Mouse (Mus musculus): ENCODE data around the gene Rundc1.
A peak's percentile ranks its signal among the peaks of the same experiment; 100 is the strongest.
"Not testable (repeated sequence)": the region's sequence is repeated elsewhere in the genome, so short reads cannot be mapped to it uniquely, and the experiment has no call there.

The Rundc1 gene

DNA sequence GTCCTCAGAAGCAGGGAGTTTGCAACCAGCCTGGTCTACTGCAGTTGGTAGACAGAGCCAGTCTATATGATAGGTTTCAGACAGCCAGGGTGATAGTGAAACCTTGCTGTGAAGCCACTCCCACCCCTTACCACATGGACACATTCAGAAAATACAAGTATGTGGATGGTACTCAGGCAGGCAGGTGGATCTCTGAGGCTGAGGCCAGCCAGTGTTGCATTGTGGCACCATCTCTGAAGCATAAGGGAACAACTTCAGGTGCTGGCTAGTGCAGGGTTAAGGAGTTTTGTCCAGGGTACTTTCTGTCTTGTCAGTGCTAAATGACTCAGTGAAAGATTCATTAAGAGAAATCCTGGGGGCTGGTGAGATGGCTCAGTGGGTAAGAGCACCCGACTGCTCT lies 21.4 kb downstream of the Rundc1 start:
- DNase-seq (ENCODE audit: low spot score): no peak

DNA sequence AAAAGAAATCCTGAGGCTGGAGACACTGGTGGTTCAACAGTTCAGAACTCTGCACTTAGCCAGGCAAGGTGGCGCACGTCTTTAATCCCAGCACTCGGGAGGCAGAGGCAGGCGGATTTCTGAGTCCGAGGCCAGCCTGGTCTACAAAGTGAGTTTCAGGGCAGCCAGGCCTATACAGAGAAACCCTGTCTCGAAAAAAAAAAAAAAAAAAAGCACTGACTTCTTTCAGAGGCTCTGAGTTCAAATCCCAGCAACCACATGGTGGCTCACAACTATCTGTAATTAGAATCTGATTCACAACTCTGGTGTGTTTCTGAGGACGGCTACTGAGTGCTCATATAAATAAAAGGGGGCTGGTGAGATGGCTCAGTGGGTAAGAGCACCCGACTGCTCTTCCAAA lies 22.0 kb downstream of the Rundc1 start:
- DNase-seq (ENCODE audit: low spot score): not testable (repeated sequence)

DNA sequence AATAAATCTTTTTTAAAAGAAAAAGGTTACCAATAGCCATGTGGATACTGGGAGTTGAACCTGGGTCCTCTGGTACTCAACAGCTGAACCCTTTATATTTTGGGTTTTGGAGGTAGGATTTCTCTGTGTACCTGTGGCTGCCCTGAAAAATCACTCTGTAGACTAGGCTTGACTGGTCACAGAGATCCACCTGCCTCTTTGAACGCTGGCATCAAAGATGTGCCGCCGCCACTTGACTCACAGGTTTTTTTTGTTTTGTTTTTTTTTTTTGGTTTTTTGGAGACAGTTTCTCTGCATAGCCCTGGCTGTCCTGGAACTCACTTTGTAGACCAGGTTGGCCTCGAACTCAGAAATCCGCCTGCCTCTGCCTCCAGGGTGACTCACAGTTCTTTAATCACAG lies 22.9 kb downstream of the Rundc1 start:
- peak; percentile 28 for DNase-seq (ENCODE audit: low spot score)

DNA sequence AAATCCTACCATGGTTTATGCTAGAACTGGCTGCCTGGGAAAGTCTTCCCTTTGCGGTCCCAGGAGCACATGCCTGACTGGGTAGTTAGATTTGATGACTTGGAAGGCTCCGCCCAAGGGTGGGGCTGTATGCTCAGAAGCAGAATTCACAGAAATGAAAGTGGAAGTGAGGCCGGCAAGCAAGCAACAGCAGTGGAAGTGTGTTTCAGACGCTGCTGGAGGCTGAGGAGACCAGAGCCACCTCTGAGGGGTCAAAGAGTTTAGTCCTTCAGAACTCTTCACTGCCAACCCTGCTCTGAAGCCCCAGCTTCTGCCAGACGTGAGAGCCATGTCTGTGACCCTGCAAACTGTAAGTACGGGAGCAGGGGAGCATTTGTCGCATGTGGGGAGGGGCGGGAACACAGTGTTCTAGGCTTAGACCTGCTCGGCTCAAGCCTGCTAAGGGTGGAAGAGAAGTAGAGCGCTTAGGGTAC lies 23.4 kb downstream of the Rundc1 start, which contains the start of gene Ifi35:
TSS of gene Ifi35 (plus strand) at position 134 of the 473 bp plus-strand sequence.
- peak; percentile 82 for DNase-seq (ENCODE audit: low spot score)

DNA sequence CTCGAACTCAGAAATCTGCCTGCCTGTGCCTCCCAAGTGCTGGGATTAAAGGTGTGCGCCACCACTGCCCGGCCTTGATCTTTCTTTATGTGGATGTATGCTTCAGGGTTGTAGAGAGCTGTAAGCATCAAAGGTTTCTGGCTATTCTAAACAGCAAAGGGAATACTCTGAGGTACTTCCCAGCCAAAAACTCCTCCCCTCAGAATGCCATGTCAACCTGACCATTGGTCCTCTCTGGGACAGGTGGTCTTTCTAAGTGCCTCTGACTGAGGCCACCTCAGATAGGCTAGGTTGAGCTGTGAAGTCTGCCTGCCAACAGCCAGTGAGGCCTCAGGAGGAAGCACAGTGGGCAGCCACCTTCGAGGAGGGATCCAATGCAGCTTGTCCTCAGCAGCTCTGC lies 24.0 kb downstream of the Rundc1 start:
- no peak for DNase-seq (ENCODE audit: low spot score)

DNA sequence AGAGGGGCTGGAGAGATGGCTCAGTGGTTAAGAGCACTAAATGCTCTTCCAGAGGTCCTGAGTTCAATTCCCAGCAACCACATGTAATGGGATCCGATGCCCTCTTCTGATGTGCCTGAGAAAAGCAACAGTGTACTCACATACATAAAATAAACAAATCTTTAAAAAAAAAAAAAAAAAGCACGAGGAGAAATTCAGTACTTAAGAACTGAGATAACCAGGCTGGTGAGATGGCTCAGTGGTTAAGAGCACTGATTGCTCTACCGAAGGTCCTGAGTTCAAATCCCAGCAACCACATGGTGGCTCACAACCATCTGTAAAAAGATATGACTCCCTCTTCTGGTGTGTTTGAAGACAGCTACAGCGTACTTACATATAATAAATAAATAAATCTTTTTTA lies 24.7 kb downstream of the Rundc1 start:
- DNase-seq (ENCODE audit: low spot score): not testable (repeated sequence)

DNA sequence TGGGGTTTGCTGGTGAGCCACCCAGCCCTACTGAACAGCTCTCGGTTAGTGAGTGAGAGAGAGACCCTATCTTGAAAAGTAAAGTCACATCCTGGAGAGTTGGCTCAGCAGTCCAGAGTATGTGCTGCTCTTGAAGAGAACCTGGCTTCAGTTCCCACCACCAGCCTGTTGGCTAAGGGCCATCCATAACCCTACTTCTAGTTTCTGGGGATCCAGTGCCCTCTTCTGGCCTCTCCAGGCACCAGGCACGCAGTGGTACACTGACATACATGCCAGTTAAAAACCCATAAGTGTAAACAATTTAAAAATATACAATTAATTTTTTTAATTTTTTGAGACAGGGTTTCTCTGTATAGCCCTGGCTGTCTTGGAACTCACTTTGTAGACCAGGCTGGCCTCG lies 25.5 kb downstream of the Rundc1 start:
- DNase-seq (ENCODE audit: low spot score): peak; percentile 34

DNA sequence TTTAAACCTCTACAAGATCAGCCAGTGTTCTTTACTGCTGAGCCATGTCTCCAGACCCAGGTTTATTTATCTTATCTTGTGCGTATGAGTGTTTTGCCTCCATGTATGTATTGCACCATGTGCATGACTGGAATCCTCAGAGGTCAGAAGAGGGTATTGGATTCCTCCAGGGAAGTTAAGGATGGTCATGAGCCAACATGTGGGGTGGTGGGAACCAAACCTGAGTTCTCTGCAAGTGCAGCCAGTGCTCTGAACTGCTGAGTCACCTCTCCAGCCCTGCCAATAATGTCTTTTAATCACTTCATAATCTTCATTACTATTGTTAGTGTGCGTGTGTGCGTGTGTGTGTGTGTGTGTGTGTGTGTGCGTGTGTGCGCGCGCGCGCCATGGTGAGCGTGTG lies 26.7 kb downstream of the Rundc1 start:
- DNase-seq (ENCODE audit: low spot score): no peak

DNA sequence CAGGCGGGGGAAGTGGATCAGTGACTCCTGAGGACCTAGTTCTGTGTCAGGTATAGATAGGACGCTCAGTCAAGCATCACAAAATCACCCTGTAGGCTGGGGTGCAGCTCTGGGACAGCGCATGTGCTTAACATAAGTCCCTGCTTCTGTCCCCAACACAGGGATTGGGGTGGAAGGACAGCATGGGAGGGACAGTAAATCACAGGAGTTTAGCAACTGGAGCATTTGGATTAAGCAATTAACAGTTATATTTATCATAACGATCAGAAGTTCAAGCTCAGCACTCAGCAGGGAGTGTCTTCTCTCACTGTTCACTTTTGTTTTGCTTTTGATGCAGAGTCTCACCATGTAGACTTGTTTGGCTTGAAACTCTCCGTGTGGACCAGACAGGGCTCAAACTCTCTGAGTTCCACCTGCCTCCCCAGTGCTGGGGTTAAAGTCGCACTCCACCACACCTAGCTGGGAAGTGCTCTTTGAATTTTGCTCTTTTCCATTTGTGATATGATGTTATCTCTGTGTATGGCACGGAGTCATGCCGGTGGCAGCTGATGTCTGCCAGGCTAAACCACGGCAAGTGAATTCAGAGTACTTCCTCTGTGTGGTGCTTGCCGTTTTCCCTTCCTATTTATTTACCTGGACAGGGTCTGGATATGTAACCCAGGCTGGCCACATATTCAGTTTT lies 27.3 kb downstream of the Rundc1 start:
- DNase-seq (ENCODE audit: low spot score): no peak

DNA sequence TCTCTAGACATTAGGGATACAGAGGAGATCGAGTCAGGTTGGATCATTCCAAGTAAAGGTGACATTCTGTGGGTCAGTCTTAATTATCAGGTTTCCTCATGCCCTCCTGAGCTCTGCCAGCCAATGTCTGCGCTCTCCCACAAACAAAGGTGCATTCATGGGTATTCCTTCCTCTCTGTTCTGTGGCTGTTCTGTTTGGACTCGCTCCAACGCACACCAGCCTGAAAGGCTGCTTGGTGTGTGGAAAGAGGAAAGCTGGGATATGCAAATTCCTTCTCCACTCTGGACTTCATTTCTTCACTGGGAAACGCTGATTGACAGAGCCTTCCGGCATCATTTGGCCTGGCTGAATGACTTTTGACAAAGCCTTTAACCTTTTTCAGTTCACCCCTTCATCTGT lies 29.8 kb downstream of the Rundc1 start:
- DNase-seq (ENCODE audit: low spot score): no peak

DNA sequence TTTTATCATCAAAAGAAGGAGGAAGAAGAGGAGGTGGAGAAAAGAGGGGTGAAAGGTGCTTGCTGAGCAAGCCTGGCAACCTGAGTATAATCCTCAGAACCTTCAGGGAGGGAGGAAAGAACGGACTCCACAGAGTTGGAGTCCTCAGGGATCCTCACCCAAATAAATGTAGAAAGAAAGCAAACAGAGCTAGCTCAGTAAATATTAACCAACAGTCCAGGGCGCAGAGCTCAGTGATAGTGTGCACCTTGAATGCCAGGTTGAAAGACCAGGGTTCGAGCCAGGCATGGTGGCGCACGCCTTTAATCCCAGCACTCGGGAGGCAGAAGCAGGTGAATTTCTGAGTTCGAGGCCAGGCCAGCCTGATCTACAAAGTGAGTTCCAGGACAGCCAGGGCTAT lies 30.7 kb downstream of the Rundc1 start:
- DNase-seq (ENCODE audit: low spot score): no peak

DNA sequence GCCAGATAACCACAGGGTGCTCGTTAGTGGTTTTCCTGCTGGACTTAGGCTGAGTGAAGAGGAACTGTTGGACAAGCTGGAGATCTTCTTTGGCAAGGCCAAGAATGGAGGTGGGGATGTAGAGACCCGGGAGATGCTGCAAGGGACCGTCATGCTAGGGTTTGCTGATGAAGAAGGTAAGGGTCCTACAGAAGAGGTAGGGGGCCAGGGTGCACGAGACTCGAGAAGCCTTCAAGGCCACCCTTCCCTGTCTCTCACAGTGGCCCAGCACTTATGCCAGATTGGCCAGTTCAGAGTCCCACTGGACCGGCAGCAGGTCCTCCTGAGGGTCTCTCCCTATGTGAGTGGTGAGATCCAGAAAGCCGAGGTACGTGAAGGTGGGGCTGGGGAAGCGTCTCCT lies 32.7 kb downstream of the Rundc1 start:
- no peak for DNase-seq (ENCODE audit: low spot score)

DNA sequence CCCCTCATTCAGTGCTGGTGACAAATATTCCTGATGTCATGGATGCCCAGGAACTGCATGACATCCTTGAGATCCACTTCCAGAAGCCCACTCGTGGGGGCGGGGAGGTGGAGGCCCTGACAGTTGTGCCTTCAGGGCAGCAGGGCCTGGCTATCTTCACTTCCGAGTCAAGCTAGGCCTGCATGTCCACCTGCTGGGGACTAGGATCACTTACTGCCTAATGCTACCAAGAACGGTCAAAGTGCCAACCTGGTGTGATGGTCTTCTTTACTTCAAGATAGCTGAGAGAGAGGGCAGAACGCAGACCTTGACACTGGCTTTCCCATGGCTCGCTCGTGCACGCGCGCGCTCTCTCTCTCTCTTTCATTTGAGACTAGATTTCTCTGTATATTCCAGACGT lies 33.3 kb downstream of the Rundc1 start:
- no peak for DNase-seq (ENCODE audit: low spot score)

DNA sequence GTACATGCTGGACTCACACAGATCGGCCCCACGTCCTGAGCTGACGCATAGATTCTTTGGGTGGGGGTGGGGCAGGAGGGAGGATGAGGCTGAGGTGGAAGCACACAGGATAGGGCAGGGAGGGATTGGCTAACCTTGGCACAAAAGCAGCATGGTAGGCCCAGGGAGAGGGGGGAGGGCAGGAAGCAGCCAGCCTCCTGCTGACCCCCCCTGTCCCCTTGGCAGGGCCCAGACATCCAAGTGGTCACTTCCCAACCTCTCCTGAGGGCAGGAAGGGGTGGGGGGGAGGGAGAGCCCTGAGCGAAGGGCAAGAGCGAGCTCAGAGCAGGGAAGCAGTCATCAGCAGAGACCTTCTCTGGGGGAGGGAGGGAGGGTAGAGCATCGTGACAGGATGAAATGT lies 34.8 kb downstream of the Rundc1 start:
- DNase-seq (ENCODE audit: low spot score): no peak

DNA sequence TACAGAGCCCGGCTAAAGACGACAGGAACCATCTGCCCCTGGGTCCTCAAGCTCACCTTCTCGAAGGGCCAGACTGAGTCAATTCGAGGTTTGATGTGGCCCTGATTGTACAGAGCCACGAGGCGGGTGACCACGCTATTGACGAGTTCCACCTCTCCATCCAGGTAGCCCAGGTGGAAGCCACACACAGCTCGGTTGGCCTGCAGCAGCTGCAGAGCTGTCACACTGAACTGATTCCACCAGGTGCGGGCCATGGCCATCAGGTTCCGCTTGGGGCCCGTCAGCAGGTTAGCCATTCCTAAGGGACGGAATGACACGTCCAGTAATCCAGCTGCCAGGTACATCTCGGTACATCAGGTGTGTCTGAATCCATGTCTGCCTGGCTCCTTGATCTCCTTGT lies 35.4 kb downstream of the Rundc1 start:
- no peak for DNase-seq (ENCODE audit: low spot score)

DNA sequence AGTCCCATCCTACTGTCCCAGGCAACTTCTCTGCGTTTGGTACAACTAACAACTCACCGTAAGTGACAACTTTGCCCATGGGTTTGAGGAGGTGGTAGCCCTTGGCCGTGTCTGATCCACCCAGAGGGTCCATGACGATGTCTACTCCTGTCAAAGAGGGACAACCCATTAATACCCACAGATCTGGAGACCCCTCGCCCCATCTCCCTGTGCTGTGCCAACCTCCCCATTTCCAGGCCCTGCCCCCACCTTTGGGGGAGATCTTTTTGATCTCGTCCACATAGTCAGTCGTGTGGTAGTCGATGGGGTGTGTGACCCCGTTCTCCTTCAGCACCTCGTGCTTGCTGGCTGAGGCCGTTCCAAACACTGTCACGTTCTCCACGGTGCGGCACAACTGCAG lies 37.3 kb downstream of the Rundc1 start:
- no peak for DNase-seq (ENCODE audit: low spot score)

DNA sequence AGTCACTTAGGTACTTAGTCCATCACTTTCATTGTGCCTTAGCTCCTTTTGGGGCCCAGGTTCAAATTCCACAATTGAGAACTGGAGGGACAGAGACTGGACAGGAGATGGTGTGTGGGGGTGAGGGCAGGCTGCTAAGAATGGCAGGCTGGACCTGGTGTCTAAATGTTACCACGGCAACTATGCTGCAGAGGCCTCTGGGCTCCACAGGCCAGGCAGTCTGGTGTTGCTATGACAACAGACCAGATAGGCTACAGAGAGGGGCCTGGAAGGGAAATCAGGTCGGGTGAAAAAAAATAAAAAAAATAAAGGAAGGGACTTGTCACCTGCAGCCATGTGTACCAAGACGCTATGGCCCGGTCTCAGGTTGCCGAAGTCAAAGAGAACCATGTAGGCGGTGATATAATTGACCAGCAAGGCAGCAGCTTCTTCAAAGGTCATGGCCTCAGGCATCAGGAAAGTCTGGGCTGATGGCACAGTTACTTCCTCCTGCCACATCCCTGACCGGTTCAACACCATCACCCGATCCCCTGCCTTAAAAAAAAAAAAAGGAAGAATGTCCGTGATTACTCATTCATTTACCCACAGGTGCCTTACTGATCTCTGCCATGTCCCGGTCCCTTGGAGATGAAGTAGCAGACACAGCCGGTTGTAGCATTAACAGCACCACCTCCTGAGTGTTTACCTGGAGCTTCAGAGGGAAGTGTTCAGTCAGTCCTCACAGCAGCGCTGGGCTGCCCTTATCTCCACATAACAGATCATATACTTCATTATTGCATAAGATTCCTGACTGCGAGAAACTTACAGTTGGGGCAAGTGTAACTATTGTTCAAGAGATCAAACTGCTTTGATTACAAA lies 37.9 kb downstream of the Rundc1 start:
- DNase-seq (ENCODE audit: low spot score): no peak

DNA sequence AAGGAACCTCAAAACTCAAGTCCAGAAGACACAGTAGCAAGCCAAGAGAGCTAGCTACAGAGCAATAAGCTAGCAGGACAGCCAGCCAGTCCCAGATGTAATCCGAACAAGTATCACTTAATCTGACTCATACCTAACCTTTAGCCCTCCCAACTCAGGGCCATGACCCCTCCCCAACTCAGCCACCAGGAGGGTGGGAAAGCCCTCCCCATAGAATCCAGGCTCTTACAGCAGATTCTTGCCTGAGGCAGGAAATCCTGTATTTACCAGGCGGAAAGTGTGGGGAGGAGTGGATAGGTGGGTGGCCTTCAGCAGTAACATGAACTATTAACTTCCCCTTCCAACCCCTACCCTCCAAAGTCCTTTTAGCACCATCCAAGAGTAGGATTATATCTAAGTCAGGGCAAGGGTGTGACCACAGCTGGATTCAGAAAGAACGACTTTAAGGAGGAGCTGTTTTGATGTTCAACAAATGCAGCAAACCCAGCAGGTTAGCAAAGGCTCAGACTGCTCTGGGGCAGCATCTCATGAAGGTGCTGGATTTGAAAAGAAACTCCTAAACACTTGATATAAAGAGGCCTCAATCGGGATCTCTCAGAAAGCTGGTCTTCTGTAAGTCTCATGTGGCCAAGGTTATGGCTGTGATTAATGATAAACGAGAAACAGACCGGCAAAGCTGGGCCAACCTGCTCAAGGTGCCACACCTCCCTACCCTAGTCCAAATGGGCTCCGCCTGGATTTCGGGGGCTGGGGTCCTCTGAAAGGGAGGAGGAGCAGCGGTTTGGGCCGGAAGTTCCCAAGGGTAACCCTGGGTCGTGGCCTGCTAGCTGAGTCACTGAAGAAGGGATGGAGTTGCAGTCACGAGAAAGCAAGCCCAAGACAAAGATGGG lies 39.6 kb downstream of the Rundc1 start, which contains the start of gene Rnd2:
TSS of gene Rnd2 (plus strand) at position 789 of the 890 bp plus-strand sequence.
- no peak for DNase-seq (ENCODE audit: low spot score)

DNA sequence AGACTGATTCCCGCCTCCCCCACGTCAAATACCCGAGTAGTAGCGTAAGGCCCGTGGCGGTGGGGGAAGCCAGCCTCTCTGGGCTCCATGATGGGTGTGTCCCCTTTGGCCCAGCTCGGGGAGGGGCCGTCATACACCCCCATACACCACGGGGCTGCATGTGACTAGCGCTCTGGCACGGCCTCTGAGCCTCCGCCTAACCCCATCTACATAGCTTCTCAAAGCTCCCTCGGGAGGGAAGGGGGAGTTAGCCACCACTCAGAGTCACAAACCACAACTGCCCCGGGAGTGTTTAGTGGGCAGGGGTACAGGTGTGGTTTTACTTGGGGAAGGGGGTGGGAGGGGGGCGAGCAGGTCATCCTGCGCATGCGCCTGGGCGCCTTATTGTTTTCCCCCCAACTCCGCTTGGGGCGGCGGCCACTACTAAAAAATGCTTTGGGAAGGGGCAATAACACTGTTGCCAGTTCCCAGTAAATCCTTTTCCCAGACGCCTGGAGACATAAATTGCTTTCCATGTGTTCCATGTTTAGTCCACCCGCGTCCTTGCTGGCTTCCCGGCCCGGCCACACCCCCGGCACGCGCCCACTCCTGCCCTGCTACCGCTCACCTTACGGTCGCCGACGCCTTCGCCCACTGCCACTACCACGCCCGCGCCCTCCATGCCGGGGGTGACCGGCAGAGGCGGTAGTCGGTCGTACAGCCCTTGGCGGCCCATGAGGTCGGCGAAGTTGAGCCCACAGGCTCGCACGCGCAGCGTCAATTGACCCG lies 40.4 kb downstream of the Rundc1 start:
- DNase-seq (ENCODE audit: low spot score): peak; percentile 67

DNA sequence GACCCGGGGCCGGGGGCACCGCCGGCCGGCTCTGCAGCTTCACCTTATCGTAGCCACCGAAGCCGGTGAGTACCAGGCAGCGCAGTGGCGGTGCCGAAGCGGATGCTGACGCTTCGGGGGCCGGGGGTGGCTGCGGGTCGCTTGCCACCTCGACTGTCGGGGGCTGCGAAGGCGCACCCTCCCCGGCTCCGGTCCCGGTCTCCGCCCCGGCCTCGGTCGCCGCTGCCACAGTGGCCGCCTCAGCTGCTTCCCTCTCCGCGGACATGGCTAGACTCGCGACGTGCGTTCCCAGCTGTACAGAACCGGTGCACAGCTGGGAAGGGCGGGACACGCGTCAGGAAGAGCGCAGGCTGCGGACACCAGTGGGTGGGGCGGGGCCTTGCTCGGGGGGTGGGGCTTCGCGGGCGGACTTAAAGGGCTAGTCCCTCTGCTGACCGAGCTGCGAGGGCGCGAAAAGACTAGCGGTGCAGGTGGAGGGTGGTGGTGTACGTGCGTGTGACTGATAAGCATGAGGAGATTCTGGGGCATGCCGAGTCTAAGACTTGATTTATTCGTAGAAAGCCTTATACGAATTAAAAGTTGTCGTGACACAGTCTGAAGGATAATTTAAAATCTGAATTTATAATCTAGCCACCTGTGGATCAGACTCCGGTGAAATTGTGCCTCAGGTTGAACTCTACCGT lies 41.1 kb downstream of the Rundc1 start, which contains the start of gene Vat1:
TSS of gene Vat1 (minus strand) at position 362 of the 683 bp plus-strand sequence.
- DNase-seq (ENCODE audit: low spot score): peak; percentile 47

DNA sequence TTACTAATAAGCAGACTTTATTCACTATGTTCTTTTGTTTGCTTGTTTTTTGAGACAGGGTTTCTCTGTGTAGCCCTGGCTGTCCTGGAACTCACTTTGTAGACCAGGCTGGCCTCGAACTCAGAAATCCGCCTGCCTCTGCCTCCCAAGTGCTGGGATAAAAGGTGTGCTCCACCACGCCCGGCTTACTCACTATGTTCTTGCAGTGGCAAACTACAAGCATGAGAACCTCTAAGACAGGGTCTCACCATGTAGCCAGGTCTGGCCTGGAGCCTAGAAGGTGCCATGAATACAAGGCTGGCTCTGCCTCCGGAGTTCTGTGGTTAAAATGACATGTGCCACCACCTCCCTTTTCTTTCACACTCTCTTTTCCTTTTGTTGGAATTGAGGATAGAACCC lies 41.7 kb downstream of the Rundc1 start:
- not testable (repeated sequence) for DNase-seq (ENCODE audit: low spot score)
